Mouse (Mus musculus): ENCODE results near the gene Lrrc32.

GRCm38 (mm10) chr7:98532981-98533380 lies 43.9 kb downstream of the Lrrc32 start:
- no peak for TF ChIP-seq CTCF (IDR thresholded peaks at IDR 0.05)
- no peak for TF ChIP-seq EP300 (IDR thresholded peaks at IDR 0.05)
